Mouse (Mus musculus) limb, embryonic 15.5 days (tissue): ENCODE measurements around the gene Ogfod2. TPM values are rescaled to one million over a fixed set of nuclear protein-coding genes. Genes with fewer than 3 reads are reported as not detected.

ENCODE experiments used
- ATAC-seq: fragments of 200-750 bp; cut with Nextera tagmentation; 2 replicates; pipeline ENCODE4 v1.8.0; 2017; ENCODE audit warnings: low read depth, moderate TSS enrichment; ENCODE audit not compliant: insufficient number of reproducible peaks, low FRiP score, low TSS enrichment
- H3K27ac ChIP-seq: fragments of 300-500 bp; sonication (generic); 2 replicates; pipeline ENCODE4 v1.5.1; 2015; ENCODE audit warnings: moderate library complexity, mild to moderate bottlenecking, inconsistent platforms
- H3K27me3 ChIP-seq: fragments of 300-500 bp; sonication (generic); 2 replicates; pipeline ENCODE4 v1.6.1; 2015; ENCODE audit warnings: inconsistent platforms
- H3K36me3 ChIP-seq: fragments of 300-500 bp; sonication (generic); 2 replicates; pipeline ENCODE4 v1.6.1; 2015; ENCODE audit warnings: inconsistent platforms
- H3K4me1 ChIP-seq: fragments of 300-500 bp; sonication (generic); 2 replicates; pipeline ENCODE4 v1.6.1; 2015; ENCODE audit warnings: inconsistent platforms
- H3K4me2 ChIP-seq: fragments of 300-500 bp; sonication (generic); 2 replicates; pipeline ENCODE4 v1.6.1; 2015; ENCODE audit warnings: mild to moderate bottlenecking, inconsistent platforms
- H3K4me3 ChIP-seq: fragments of 300-500 bp; sonication (generic); 2 replicates; pipeline ENCODE4 v1.5.1; 2015; ENCODE audit warnings: mild to moderate bottlenecking, inconsistent platforms
- H3K9ac ChIP-seq: fragments of 300-500 bp; sonication (generic); 2 replicates; pipeline ENCODE4 v1.6.1; 2015; ENCODE audit warnings: inconsistent platforms
- H3K9me3 ChIP-seq: fragments of 300-500 bp; sonication (generic); 2 replicates; pipeline ENCODE4 v1.6.1; 2016; ENCODE audit warnings: inconsistent platforms
- WGBS: fragments of 180-500 bp; shearing (Covaris S2); methylation state at CpG from one replicate; pipeline ENCODE4 v1.1.7; 2015; 5-methylcytosine and 5-hydroxymethylcytosine counted together
- polyA plus RNA-seq: library from polyadenylated mRNA; unstranded; fragments of >200 nt; fragmentation: Nextera tagmentation; extraction: Ambion mirVana; gene quantifications from 2 replicates; pipeline ENCODE4 v1.2.1, GENCODE M21; 2015

Gene Ogfod2
- polyA plus RNA-seq, 1 experiment from 2014 or later: 24.8 TPM

DNA sequence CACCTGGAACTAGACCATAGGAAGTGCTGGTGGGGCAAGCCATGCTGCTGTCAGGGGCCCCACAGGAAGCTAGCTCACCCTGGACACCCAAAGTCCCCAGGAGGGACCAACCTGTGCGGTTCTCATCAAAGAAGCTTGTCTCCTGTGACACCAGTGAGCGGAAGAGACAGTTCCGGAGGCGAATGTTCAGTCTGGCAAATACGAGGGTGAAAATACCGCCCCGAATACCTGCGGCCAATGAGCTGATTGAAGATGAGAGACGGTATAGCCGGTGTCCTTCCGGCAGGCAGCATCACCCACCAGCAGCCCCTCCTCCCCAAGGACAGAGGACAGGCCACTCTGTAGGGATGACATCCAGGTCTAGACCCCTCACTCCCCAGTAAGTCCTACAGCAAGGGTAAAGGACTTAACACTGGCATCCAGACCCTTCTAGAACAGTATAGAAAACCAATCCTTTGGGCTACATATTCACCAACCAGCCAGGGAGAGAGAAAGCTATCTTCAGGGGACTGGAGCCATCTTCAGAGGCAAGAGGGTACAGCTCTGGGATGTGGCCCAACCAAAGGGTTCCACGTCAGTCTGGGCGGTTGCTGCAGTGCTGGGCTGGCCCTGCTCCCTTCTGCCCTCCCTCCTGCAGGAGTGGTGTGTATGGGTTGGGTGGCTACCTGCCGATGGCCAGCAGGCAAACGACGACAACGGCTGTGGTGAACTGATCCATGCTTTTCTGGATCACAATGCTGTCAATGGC lies 29.0 kb upstream of the Ogfod2 start:
- H3K4me3 ChIP-seq: no peak overlapping the region
- H3K27me3 ChIP-seq: no peaks in the 10 kb centered on the region; the same call in 1 of the 2 replicates
- H3K9me3 ChIP-seq: no peaks in the 10 kb centered on the region
- no peak for ATAC-seq
- H3K4me1 ChIP-seq: peaks cover 21% of the 10 kb centered on the region
- H3K9ac ChIP-seq: no peak overlapping the region
- H3K36me3 ChIP-seq: no peaks in the 10 kb centered on the region
- no peak overlapping the region for H3K4me2 ChIP-seq
- H3K27ac ChIP-seq: no peak overlapping the region
- WGBS: 89% methylated on average over 17 of the region's 17 CpGs

DNA sequence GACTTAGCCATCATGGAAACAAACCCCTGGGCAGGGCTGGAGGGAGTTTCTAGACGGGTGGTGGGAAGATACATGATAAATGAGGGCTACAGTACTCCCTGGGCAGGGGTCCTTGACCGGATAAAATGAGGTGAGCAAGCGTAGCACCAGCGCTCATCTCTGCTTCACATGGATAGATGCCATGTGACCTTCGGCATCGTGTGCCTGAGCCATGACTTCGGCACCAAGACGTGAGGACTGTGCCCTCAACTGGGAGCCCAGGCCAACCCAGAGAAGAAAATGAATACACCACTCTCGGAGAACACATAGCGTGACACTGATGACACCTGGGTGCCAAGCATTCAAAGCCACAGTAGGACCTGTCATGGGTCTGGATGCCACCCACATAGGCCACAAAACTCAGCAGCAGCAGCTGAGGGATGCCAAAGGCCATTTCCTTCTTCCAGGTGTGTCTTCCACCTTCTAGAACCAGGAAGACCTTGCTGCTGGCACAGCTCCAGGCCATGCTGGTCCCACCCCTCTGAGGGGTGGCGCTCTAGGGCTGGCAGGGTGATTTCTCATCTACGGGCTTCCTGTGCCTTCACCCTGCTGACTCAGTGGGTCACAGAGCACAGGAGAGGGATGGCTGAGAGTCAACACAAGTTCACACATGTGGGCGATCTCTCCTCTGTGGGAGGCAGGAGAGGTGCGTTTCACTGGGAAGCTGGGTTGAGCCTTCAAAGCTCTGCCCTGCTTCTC lies 28.1 kb upstream of the Ogfod2 start:
- no peak for ATAC-seq
- no peaks in the 10 kb centered on the region for H3K36me3 ChIP-seq
- H3K4me2 ChIP-seq: no peak overlapping the region
- H3K4me3 ChIP-seq: no peak overlapping the region
- no peaks in the 10 kb centered on the region for H3K27me3 ChIP-seq
- H3K4me1 ChIP-seq: peaks cover 12% of the 10 kb centered on the region
- WGBS: 81% methylated on average over 14 of the region's 14 CpGs
- no peaks in the 10 kb centered on the region for H3K9me3 ChIP-seq
- H3K27ac ChIP-seq: no peak overlapping the region
- no peak overlapping the region for H3K9ac ChIP-seq

DNA sequence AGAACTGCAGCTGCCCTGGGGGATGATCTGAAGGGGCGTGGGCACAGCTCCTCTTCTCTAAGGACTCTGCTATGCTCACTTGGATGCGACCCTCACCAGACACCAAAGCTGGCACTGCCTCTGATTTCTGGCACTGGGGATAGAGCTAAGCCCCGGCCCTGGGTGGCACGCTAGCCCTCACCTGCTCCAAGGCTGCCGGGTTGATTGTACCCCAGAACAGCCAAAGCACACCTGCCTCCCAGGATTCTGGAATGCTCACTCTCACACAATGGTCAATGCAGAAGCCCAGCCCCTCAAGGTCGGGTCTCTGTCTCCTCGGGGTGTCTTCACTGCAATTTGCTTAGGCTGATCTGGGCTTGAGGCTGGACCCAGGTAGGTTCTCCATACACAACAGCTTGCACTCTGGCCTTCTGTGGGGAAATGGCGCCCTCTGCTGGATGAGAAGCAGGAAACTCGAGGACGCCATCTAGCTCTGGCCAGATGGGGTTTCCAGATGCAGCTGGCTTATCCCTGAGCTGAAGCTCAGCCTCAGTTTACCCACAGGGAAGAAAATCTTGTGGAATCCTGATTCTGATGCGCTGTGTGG lies 27.4 kb upstream of the Ogfod2 start:
- H3K9me3 ChIP-seq: no peaks in the 10 kb centered on the region
- no peak overlapping the region for H3K4me3 ChIP-seq
- ATAC-seq: no peak; the same call in 1 of the 2 replicates
- no peak overlapping the region for H3K9ac ChIP-seq
- H3K4me1 ChIP-seq: peaks cover 7% of the 10 kb centered on the region; the same call in 1 of the 2 replicates
- H3K36me3 ChIP-seq: no peaks in the 10 kb centered on the region
- no peaks in the 10 kb centered on the region for H3K27me3 ChIP-seq
- H3K27ac ChIP-seq: 0 out of 2 replicates have a peak overlapping the region, but pooled peaks have one; percentile 27
- no peak overlapping the region for H3K4me2 ChIP-seq
- WGBS: 36% methylated on average over 11 of the region's 11 CpGs

DNA sequence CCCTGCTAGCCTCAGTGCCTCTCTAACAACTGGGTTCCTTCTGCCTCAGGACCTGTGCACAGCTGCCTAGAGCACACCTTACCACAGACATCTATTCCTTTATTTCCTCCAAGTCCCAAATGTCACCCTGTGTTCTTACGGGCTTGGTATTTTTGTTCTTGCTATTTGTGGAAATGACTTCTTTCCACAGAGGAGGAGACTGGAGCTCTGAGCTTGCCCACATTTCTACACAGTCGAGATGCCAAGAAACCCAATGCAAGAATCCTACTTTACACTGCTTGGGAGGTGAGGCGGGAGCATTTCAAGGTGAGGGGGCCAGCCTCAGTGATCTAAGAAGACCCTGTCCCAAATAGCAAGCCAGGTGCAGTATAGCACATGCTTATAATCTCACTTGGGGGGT lies 26.6 kb upstream of the Ogfod2 start:
- Histone ChIP-seq H3K9ac (no peak overlapping the region), H3K9me3 (no peaks in the 10 kb centered on the region), H3K27ac (no peak overlapping the region), H3K36me3 (no peaks in the 10 kb centered on the region), H3K4me1 (peaks cover 7% of the 10 kb centered on the region; the same call in 1 of the 2 replicates), H3K4me3 (no peak overlapping the region), H3K4me2 (no peak overlapping the region), H3K27me3 (no peaks in the 10 kb centered on the region)
- WGBS: 71% methylated on average over 3 of the region's 3 CpGs
- no peak for ATAC-seq

DNA sequence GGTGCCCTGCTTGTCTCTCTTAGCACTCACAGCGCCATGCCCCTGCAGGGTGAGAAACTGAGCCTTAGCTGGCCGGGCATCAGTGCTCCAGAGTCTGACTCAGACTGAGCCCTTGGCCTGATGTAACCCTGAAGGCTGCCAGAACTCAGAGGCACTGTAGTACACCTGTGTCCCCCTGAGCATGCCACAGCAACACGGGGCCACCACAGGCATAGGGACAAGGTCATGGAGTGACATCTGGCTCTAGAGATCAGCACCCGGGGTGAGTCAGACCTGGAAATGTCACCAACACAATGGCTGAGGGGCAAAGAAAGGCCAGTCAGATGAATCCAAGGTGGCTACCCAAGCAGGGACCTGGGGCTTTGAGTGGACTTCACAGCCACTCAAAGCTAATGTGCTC lies 25.2 kb upstream of the Ogfod2 start:
- no peak overlapping the region for H3K9ac ChIP-seq
- H3K36me3 ChIP-seq: no peaks in the 10 kb centered on the region
- peaks cover 7% of the 10 kb centered on the region; the same call in 1 of the 2 replicates for H3K4me1 ChIP-seq
- ATAC-seq: no peak
- no peaks in the 10 kb centered on the region for H3K9me3 ChIP-seq
- no peak overlapping the region for H3K4me2 ChIP-seq
- no peak overlapping the region for H3K4me3 ChIP-seq
- no peak overlapping the region for H3K27ac ChIP-seq
- H3K27me3 ChIP-seq: no peaks in the 10 kb centered on the region
- WGBS: 73% methylated on average over 4 of the region's 4 CpGs

DNA sequence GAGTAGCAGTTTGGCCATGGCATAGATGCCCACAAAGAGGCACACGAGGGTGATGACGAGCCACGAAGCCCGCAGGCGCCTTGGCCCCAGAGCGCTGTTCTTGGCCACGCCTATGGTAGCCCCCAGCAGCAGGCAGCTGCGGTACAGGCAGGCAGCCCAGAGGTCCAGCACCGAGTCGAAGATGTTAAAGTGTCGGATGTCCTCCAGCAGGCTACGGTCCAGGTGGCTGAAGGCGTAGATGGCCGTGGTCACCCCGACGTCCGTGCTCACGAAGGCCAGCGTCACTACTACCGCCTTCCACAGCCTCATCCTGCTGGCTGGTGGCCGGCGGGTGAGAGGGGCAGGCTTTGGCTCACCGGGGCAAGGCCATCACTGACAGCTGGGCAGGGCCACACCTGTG lies 22.2 kb upstream of the Ogfod2 start:
- ATAC-seq: no peak
- Histone ChIP-seq H3K27me3 (peaks cover 8% of the 10 kb centered on the region; the same call in 1 of the 2 replicates), H3K36me3 (no peaks in the 10 kb centered on the region), H3K4me3 (no peak overlapping the region), H3K9me3 (no peaks in the 10 kb centered on the region), H3K27ac (no peak overlapping the region), H3K4me2 (no peak overlapping the region), H3K9ac (no peak overlapping the region), H3K4me1 (peaks cover 10% of the 10 kb centered on the region)
- WGBS: 76% methylated on average over 23 of the region's 23 CpGs

DNA sequence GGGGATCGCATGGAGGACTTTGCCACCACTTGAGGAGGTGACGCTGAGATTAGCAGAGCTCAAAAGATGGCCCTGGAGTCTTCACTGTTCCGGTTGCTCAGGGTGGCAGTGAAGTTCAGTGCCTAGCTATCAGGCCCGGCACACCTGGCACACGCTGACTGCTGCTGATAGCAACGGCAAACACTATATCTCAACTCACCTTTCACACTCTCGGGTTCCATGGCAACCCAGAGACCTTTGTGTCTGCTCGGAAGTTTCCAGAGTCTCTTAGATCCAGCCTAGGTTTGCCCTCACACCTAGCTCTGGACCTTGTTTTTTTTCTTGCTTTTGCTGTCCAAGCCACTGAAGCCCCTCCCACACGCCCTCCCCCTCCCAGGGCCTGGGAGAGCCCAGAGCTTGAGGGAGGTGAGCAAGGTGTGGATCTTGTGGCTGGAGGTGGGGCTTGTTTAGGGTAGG lies 20.1 kb upstream of the Ogfod2 start:
- WGBS: 67% methylated on average over 9 of the region's 9 CpGs
- Histone ChIP-seq H3K27ac (no peak overlapping the region), H3K36me3 (no peaks in the 10 kb centered on the region)

DNA sequence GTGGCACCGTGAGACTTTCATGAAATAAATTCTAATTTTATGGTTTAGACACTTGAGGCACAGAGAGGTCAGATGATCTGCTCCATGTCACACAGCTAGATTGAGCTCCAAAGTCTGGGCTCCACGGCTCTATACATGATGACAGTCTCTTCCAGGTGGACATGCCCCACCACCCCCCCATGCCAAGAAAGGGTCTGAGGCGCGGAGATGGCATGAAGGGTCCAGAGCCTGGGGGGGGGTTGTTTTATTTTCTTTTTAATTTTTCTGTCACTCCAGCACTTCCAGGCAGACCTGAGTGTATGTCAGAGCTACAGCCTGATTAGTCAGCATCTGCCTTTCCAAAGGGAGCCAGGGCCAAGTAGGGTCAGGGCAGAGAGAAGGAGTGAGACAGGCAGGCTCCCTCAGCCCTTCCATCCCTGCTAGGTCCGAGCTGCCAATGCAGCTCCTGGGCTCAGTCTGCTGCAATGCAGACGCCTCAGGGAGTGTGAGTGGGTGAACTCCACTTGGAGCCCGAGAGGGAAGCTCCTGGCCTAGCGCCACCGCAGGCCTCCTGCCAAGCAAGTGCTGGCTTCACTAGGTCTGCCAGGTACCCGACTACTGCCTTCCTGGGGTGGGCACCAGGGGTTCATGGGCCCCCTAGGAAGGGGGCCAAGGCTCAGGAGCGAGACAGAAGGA lies 18.8 kb upstream of the Ogfod2 start:
- peaks cover 18% of the 10 kb centered on the region for H3K4me1 ChIP-seq
- H3K4me2 ChIP-seq: no peak overlapping the region
- H3K36me3 ChIP-seq: no peaks in the 10 kb centered on the region
- no peak overlapping the region for H3K4me3 ChIP-seq
- no peak for ATAC-seq
- no peaks in the 10 kb centered on the region for H3K9me3 ChIP-seq
- peaks cover 15% of the 10 kb centered on the region for H3K27me3 ChIP-seq
- no peak overlapping the region for H3K27ac ChIP-seq
- 62% methylated on average over 11 of the region's 11 CpGs for WGBS
- no peak overlapping the region for H3K9ac ChIP-seq

More for the DNA sequence above, 20.1 kb upstream of the Ogfod2 start:
- Histone ChIP-seq H3K9me3 (no peaks in the 10 kb centered on the region), H3K9ac (no peak overlapping the region), H3K4me2 (no peak overlapping the region), H3K4me3 (no peak overlapping the region), H3K27me3 (peaks cover 15% of the 10 kb centered on the region), H3K4me1 (peaks cover 18% of the 10 kb centered on the region)
- no peak for ATAC-seq

DNA sequence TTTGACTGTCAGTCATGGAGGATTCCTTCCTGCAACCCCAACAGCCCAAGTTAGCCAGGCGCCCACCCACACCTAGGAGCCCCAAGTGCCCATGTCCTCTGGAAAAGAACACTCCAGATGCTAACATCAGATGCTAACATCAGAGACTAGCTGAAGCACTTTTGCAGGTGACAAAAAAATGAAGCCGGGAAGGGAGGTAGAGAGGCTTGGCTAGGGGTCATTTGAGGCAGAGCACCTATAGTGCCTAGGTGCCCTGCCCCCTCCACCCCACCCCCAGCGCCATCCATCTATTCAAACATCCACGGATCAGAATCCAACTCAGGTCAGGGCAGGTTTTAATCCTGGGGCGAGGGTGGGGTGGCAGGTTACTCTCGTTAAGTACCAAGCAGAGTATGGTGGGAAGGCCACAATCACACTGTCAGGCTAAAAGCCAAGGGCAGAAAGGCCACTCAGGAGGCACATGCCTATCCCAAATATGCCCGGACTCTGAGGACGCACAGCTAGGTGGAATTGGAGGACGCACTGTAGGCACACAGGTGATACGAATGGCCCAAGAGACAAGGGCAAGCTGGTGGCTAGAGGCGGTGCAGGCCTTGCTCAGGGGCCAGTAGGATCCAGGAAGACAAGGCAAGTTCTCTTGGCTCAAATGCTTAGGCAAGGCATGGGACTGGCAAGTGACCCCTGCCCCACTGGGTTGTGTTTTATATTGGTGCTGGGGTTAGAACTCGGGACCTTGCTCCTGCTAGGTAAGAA lies 18.1 kb upstream of the Ogfod2 start:
- Histone ChIP-seq H3K9ac (no peak overlapping the region), H3K36me3 (no peaks in the 10 kb centered on the region), H3K4me3 (no peak overlapping the region), H3K4me2 (no peak overlapping the region), H3K9me3 (no peaks in the 10 kb centered on the region), H3K4me1 (peaks cover 18% of the 10 kb centered on the region), H3K27me3 (peaks cover 15% of the 10 kb centered on the region), H3K27ac (no peak overlapping the region)
- ATAC-seq: no peak
- 83% methylated on average over 12 of the region's 12 CpGs for WGBS

DNA sequence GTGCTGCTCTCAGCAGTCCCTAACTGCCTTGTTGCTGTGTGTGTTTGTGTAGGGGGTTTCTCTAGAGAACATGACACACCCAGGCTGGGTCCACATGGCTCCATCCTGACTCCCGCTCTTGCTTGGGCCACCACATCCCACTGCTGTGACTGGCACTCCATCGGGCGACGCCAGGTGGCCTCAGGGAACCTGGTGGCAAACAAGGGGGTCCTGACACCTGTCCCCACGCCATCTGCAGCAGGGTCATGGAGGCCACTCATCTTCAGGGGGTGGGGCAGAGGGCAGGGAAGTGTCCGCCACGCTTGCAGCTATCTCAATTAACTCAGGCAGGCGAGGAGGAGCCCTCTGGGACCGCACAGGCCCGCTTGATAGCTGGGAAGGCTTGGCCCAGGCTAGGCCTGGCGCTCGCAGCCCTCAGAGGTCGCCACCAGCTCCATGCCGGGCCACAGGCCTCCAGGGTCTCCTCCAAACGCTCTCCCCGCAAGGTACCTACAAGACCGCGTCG lies 17.0 kb upstream of the Ogfod2 start:
- H3K27me3 ChIP-seq: peaks cover 15% of the 10 kb centered on the region
- no peak overlapping the region for H3K27ac ChIP-seq
- peak overlapping the region; percentile 27 for H3K9ac ChIP-seq
- ATAC-seq: peak; percentile 35; the same call in 1 of the 2 replicates
- H3K36me3 ChIP-seq: no peaks in the 10 kb centered on the region
- H3K4me2 ChIP-seq: peak overlapping the region; percentile 87
- 14% methylated on average over 19 of the region's 19 CpGs for WGBS
- peaks cover 18% of the 10 kb centered on the region for H3K4me1 ChIP-seq
- H3K9me3 ChIP-seq: no peaks in the 10 kb centered on the region
- peak overlapping the region; percentile 50 for H3K4me3 ChIP-seq
